Mouse (Mus musculus): ENCODE results near the gene Mei1. TPM values are rescaled to one million over a fixed set of nuclear protein-coding genes. Genes with fewer than 3 reads are reported as not detected.

The Mei1 gene
- 0.15 TPM in 1 of 2 replicates, not detected in the other for polyA plus RNA-seq (2015; fragmentation: Nextera tagmentation; extraction: Ambion mirVana)

- Histone ChIP-seq H3K27me3 (peaks cover 53% of the 10 kb centered on the region), H3K4me1 (peaks cover 4% of the 10 kb centered on the region), H3K36me3 (no peaks in the 10 kb centered on the region), H3K9me3 (no peaks in the 10 kb centered on the region), H3K9ac (no peak within 1 kb of the TSS), H3K4me2 (peak within 1 kb of the TSS; percentile 46), H3K4me3 (peak within 1 kb of the TSS; percentile 21), H3K27ac (no peak within 1 kb of the TSS)
- ATAC-seq (ENCODE audit: insufficient number of reproducible peaks, insufficient read depth, low FRiP score, low TSS enrichment, low read depth), result no peak
- 22% methylated on average over 40 of the region's 40 CpGs for WGBS
These were observed at the start of gene Mei1 for GRCm38 (mm10) chr15:82069898-82070297. TSS of gene Mei1 (plus strand) at chr15:82069996.

GRCm38 (mm10) chr15:82022535-82023088 lies 47.2 kb upstream of the Mei1 start:
- H3K9ac ChIP-seq, result no peak overlapping the region
- peaks cover 82% of the 10 kb centered on the region for H3K36me3 ChIP-seq
- no peak overlapping the region for H3K4me3 ChIP-seq
- H3K27me3 ChIP-seq, result no peaks in the 10 kb centered on the region
- no peak overlapping the region for H3K4me2 ChIP-seq
- H3K27ac ChIP-seq, result no peak overlapping the region
- WGBS, result 89% methylated on average over 13 of the region's 13 CpGs
- H3K9me3 ChIP-seq, result no peaks in the 10 kb centered on the region
- no peaks in the 10 kb centered on the region for H3K4me1 ChIP-seq
- ATAC-seq (ENCODE audit: insufficient number of reproducible peaks, insufficient read depth, low FRiP score, low TSS enrichment, low read depth), result no peak

GRCm38 (mm10) chr15:82023965-82024635 lies 45.7 kb upstream of the Mei1 start:
- no peak overlapping the region for H3K4me2 ChIP-seq
- H3K4me1 ChIP-seq, result no peaks in the 10 kb centered on the region
- H3K9me3 ChIP-seq, result no peaks in the 10 kb centered on the region
- peaks cover 92% of the 10 kb centered on the region for H3K36me3 ChIP-seq
- ATAC-seq (ENCODE audit: insufficient number of reproducible peaks, insufficient read depth, low FRiP score, low TSS enrichment, low read depth), result no peak
- H3K27me3 ChIP-seq, result no peaks in the 10 kb centered on the region
- no peak overlapping the region for H3K27ac ChIP-seq
- 91% methylated on average over 6 of the region's 6 CpGs for WGBS
- H3K9ac ChIP-seq, result no peak overlapping the region
- H3K4me3 ChIP-seq, result no peak overlapping the region

- no peak overlapping the region for H3K27ac ChIP-seq
- no peak overlapping the region for H3K4me3 ChIP-seq
- H3K27me3 ChIP-seq, result no peaks in the 10 kb centered on the region
- 92% methylated on average over 7 of the region's 7 CpGs for WGBS
- no peak overlapping the region for H3K9ac ChIP-seq
- peaks cover 98% of the 10 kb centered on the region for H3K36me3 ChIP-seq
- no peaks in the 10 kb centered on the region for H3K9me3 ChIP-seq
- no peak overlapping the region for H3K4me2 ChIP-seq
- no peak for ATAC-seq (ENCODE audit: insufficient number of reproducible peaks, insufficient read depth, low FRiP score, low TSS enrichment, low read depth)
- no peaks in the 10 kb centered on the region for H3K4me1 ChIP-seq
These were observed 42.5 kb upstream of the Mei1 start for GRCm38 (mm10) chr15:82027276-82027675.

- WGBS, result 82% methylated on average over 7 of the region's 7 CpGs
- no peaks in the 10 kb centered on the region for H3K9me3 ChIP-seq
- H3K4me2 ChIP-seq, result no peak overlapping the region
- no peak overlapping the region for H3K4me3 ChIP-seq
- H3K36me3 ChIP-seq, result peaks cover 96% of the 10 kb centered on the region
- no peaks in the 10 kb centered on the region for H3K4me1 ChIP-seq
- H3K27me3 ChIP-seq, result no peaks in the 10 kb centered on the region
- no peak for ATAC-seq (ENCODE audit: insufficient number of reproducible peaks, insufficient read depth, low FRiP score, low TSS enrichment, low read depth)
- no peak overlapping the region for H3K9ac ChIP-seq
- H3K27ac ChIP-seq, result no peak overlapping the region
These were observed 42.1 kb upstream of the Mei1 start for GRCm38 (mm10) chr15:82027726-82028125.

GRCm38 (mm10) chr15:82032386-82032785 lies 37.4 kb upstream of the Mei1 start:
- no peak for ATAC-seq (ENCODE audit: insufficient number of reproducible peaks, insufficient read depth, low FRiP score, low TSS enrichment, low read depth)
- WGBS, result 85% methylated on average over 7 of the region's 7 CpGs

GRCm38 (mm10) chr15:82033762-82034161 lies 36.0 kb upstream of the Mei1 start, which contains the start of gene Desi1:
TSS of gene Desi1 (minus strand) at chr15:82033862.
- Histone ChIP-seq H3K9ac (no peak within 1 kb of the TSS), H3K9me3 (no peaks in the 10 kb centered on the region), H3K27me3 (no peaks in the 10 kb centered on the region), H3K27ac (no peak within 1 kb of the TSS), H3K4me3 (no peak within 1 kb of the TSS), H3K36me3 (peaks cover 91% of the 10 kb centered on the region), H3K4me2 (no peak within 1 kb of the TSS), H3K4me1 (no peaks in the 10 kb centered on the region)
- ATAC-seq (ENCODE audit: insufficient number of reproducible peaks, insufficient read depth, low FRiP score, low TSS enrichment, low read depth), result no peak
- 94% methylated on average over 4 of the region's 4 CpGs for WGBS

More at GRCm38 (mm10) chr15:82032386-82032785, 37.4 kb upstream of the Mei1 start:
- Histone ChIP-seq H3K4me2 (no peak overlapping the region), H3K9ac (no peak overlapping the region), H3K4me1 (no peaks in the 10 kb centered on the region), H3K9me3 (no peaks in the 10 kb centered on the region), H3K27ac (no peak overlapping the region), H3K27me3 (no peaks in the 10 kb centered on the region), H3K36me3 (peaks cover 91% of the 10 kb centered on the region), H3K4me3 (no peak overlapping the region)

- ATAC-seq (ENCODE audit: insufficient number of reproducible peaks, insufficient read depth, low FRiP score, low TSS enrichment, low read depth), result no peak
- H3K9me3 ChIP-seq, result no peaks in the 10 kb centered on the region
- 82% methylated on average over 12 of the region's 12 CpGs for WGBS
- H3K4me3 ChIP-seq, result no peak overlapping the region
- no peak overlapping the region for H3K4me2 ChIP-seq
- no peaks in the 10 kb centered on the region for H3K4me1 ChIP-seq
- no peak overlapping the region for H3K9ac ChIP-seq
- peaks cover 88% of the 10 kb centered on the region for H3K36me3 ChIP-seq
- H3K27ac ChIP-seq, result no peak overlapping the region
- H3K27me3 ChIP-seq, result no peaks in the 10 kb centered on the region
These were observed 33.7 kb upstream of the Mei1 start for GRCm38 (mm10) chr15:82035904-82036689.

- 100% methylated on average over 1 of the region's 1 CpGs for WGBS
- no peaks in the 10 kb centered on the region for H3K9me3 ChIP-seq
- H3K27me3 ChIP-seq, result no peaks in the 10 kb centered on the region
- no peak overlapping the region for H3K4me2 ChIP-seq
- peaks cover 65% of the 10 kb centered on the region for H3K36me3 ChIP-seq
- H3K4me3 ChIP-seq, result no peak overlapping the region
- peaks cover 3% of the 10 kb centered on the region; the same call in 1 of the 2 replicates for H3K4me1 ChIP-seq
- no peak overlapping the region for H3K9ac ChIP-seq
- ATAC-seq (ENCODE audit: insufficient number of reproducible peaks, insufficient read depth, low FRiP score, low TSS enrichment, low read depth), result no peak
- no peak overlapping the region for H3K27ac ChIP-seq
These were observed 29.1 kb upstream of the Mei1 start for GRCm38 (mm10) chr15:82040650-82041049.

GRCm38 (mm10) chr15:82044166-82044784 lies 25.5 kb upstream of the Mei1 start:
- Histone ChIP-seq H3K9me3 (no peaks in the 10 kb centered on the region), H3K36me3 (peaks cover 31% of the 10 kb centered on the region), H3K9ac (no peak overlapping the region), H3K27me3 (no peaks in the 10 kb centered on the region), H3K4me3 (no peak overlapping the region), H3K4me2 (no peak overlapping the region), H3K27ac (no peak overlapping the region), H3K4me1 (peaks cover 15% of the 10 kb centered on the region)
- no peak for ATAC-seq (ENCODE audit: insufficient number of reproducible peaks, insufficient read depth, low FRiP score, low TSS enrichment, low read depth)
- 96% methylated on average over 7 of the region's 7 CpGs for WGBS

- 4% methylated on average over 26 of the region's 26 CpGs for WGBS
- peak overlapping the region; percentile 95; the same call in 1 of the 2 replicates for H3K27ac ChIP-seq
These were observed 23.4 kb upstream of the Mei1 start for GRCm38 (mm10) chr15:82046246-82046891.

More at GRCm38 (mm10) chr15:82046246-82046891, 23.4 kb upstream of the Mei1 start:
- Histone ChIP-seq H3K4me3 (peak overlapping the region; percentile 100), H3K36me3 (peaks cover 16% of the 10 kb centered on the region), H3K9ac (peak overlapping the region; percentile 99), H3K4me2 (peak overlapping the region; percentile 89), H3K27me3 (no peaks in the 10 kb centered on the region), H3K9me3 (no peaks in the 10 kb centered on the region), H3K4me1 (peaks cover 15% of the 10 kb centered on the region)
- no peak for ATAC-seq (ENCODE audit: insufficient number of reproducible peaks, insufficient read depth, low FRiP score, low TSS enrichment, low read depth)

All from embryonic facial prominence, embryonic 13.5 days (tissue).